Mouse (Mus musculus): ENCODE results near the gene Eps8l1. TPM values are rescaled to one million over a fixed set of nuclear protein-coding genes. Genes with fewer than 3 reads are reported as not detected.

Gene Eps8l1
- total RNA-seq, 2 experiments from 2014 or later, result 0.59 to 1.5 TPM

Small RNA genes within 50 kb of the gene (microRNA-seq; reads per million reads assigned to microRNA genes)
- gene Gm24605, result 0 reads per million in 2 experiments

Other genes starting within 250 kb of the Eps8l1 start
- not detected for gene Lilra5, start 222.9 kb upstream of the Eps8l1 start, total RNA-seq (2021)
- gene Ncr1, start 123.0 kb upstream of the Eps8l1 start, total RNA-seq (2021), result not detected
- not detected for gene Gp6, start 62.9 kb upstream of the Eps8l1 start, total RNA-seq (2021)
- 10 to 100 TPM; 13.4 to 15.4 TPM for gene Rdh13, start 15.0 kb upstream of the Eps8l1 start, total RNA-seq (2021)
- 10 to 100 TPM; 18.3 to 19.4 TPM for gene Ppp1r12c, start 41.0 kb downstream of the Eps8l1 start, total RNA-seq (2021)
- gene Tnnt1, start 55.7 kb downstream of the Eps8l1 start, total RNA-seq (2021), result 100 to 1,000 TPM; 181 to 818 TPM
- under 1 TPM; 0.44 to 0.64 TPM for gene Tnni3, start 63.6 kb downstream of the Eps8l1 start, total RNA-seq (2021)
- not detected for gene Dnaaf3, start 71.8 kb downstream of the Eps8l1 start, total RNA-seq (2021)
- gene Syt5, start 86.9 kb downstream of the Eps8l1 start, total RNA-seq (2021), result not detected
- not detected for gene Ptprh, start 143.4 kb downstream of the Eps8l1 start, total RNA-seq (2021)
- 1 to 10 TPM; 2.5 to 3.2 TPM for gene Tmem86b, start 170.7 kb downstream of the Eps8l1 start, total RNA-seq (2021)
- gene Ppp6r1, start 198.3 kb downstream of the Eps8l1 start, total RNA-seq (2021), result 10 to 100 TPM; 40.2 to 42.4 TPM
- gene Hspbp1, start 224.4 kb downstream of the Eps8l1 start, total RNA-seq (2021), result 10 to 100 TPM; 22.4 to 24.9 TPM
- gene Brsk1, start 229.9 kb downstream of the Eps8l1 start, total RNA-seq (2021), result 1 to 10 TPM in 1 of 2 experiments, under 1 TPM in 1; 0.54 to 1.6 TPM

Data from gastrocnemius, postnatal 36 days (tissue).